Mouse (Mus musculus) R1 (cell line): ENCODE measurements at regions not wholly inside any gene's neighbourhood (a gene's known extent, or its start where the extent isn't known, plus 50 kb on each side); places are given as distances from the start of the nearest gene placed in this dataset.
A peak's percentile ranks its signal among the peaks of the same experiment; 100 is the strongest.

Experiments used
- DNase-seq: peaks from one replicate; pipeline ENCODE4 v3.0.0-alpha.2; 2018; ENCODE audit warnings: low read depth, low spot score

GRCm38 (mm10) chr10:120666202-120666860, 190.1 kb upstream of the Hmga2 start:
- DNase-seq, result no peak

- no peak for DNase-seq
Measured at GRCm38 (mm10) chr10:120665670-120666069, 189.4 kb upstream of the Hmga2 start.

GRCm38 (mm10) chr10:120664419-120664818, 188.2 kb upstream of the Hmga2 start:
- no peak for DNase-seq

- DNase-seq, result no peak
Measured at GRCm38 (mm10) chr10:120663396-120663795, 187.1 kb upstream of the Hmga2 start.

GRCm38 (mm10) chr10:120660503-120660902, 184.2 kb upstream of the Hmga2 start:
- DNase-seq, result peak; percentile 94

- no peak for DNase-seq
Measured at GRCm38 (mm10) chr10:120655238-120655931, 179.1 kb upstream of the Hmga2 start.

- DNase-seq, result no peak
Measured at GRCm38 (mm10) chr10:120652525-120653215, 176.4 kb upstream of the Hmga2 start.

GRCm38 (mm10) chr10:120651845-120652244, 175.6 kb upstream of the Hmga2 start:
- no peak for DNase-seq

- no peak for DNase-seq
Measured at GRCm38 (mm10) chr10:120650336-120650735, 174.1 kb upstream of the Hmga2 start.

- no peak for DNase-seq
Measured at GRCm38 (mm10) chr10:120648741-120649140, 172.5 kb upstream of the Hmga2 start.

GRCm38 (mm10) chr10:120648031-120648430, 171.8 kb upstream of the Hmga2 start:
- no peak for DNase-seq

GRCm38 (mm10) chr10:120647323-120647722, 171.1 kb upstream of the Hmga2 start:
- DNase-seq, result no peak

- DNase-seq, result peak; percentile 36
Measured at GRCm38 (mm10) chr10:120646862-120647311, 170.6 kb upstream of the Hmga2 start.

GRCm38 (mm10) chr10:120640847-120641246, 164.6 kb upstream of the Hmga2 start:
- DNase-seq, result no peak

- DNase-seq, result no peak
Measured at GRCm38 (mm10) chr10:120638316-120638715, 162.0 kb upstream of the Hmga2 start.

GRCm38 (mm10) chr10:120635818-120636543, 159.7 kb upstream of the Hmga2 start:
- no peak for DNase-seq

- DNase-seq, result no peak
Measured at GRCm38 (mm10) chr10:120635194-120635593, 158.9 kb upstream of the Hmga2 start.

- DNase-seq, result no peak
Measured at GRCm38 (mm10) chr10:120632071-120632470, 155.8 kb upstream of the Hmga2 start.

GRCm38 (mm10) chr10:120628066-120628465, 151.8 kb upstream of the Hmga2 start:
- DNase-seq, result peak; percentile 16

- DNase-seq, result no peak
Measured at GRCm38 (mm10) chr10:120625474-120625873, 149.2 kb upstream of the Hmga2 start.

GRCm38 (mm10) chr10:120624203-120624942, 148.1 kb upstream of the Hmga2 start:
- peak; percentile 38 for DNase-seq
